30 mouse cellular contexts compared by ENCODE assay signal in genomic region chr4:140945571-140945970, GRCm38 (mm10). TPM values are rescaled to one million over a fixed set of nuclear protein-coding genes. Genes with fewer than 3 reads are reported as not detected.
DNase-seq lines count a peak whose midpoint lies in the region; ATAC-seq and TF ChIP-seq lines count a peak whose summit lies in the region.
"Had no signal": no experiment of that assay in that cellular context is flagged by ENCODE, and none has a peak within 500 bp of the region (broad histone marks: within the 10 kb centered on the region; RNA-seq: fewer than 3 reads in every experiment).

No protein-coding gene starts in this region.

- H3K4me1 ChIP-seq in heart, embryonic 16.5 days (ENCODE audit: control insufficient read depth, insufficient read depth, low read length), result peaks cover 5% of the 10 kb centered on the region
- H3K4me1 ChIP-seq in spleen, adult 2 months (ENCODE audit: control insufficient read depth, insufficient read depth, insufficient read length), result peaks cover 48% of the 10 kb centered on the region; the same call in 1 of the 2 replicates
- peaks cover 26% of the 10 kb centered on the region for H3K4me1 ChIP-seq in bone marrow macrophage, adult 2 months (ENCODE audit: control insufficient read depth, insufficient read depth, low read length)
- H3K4me1 ChIP-seq in small intestine, adult 2 months (ENCODE audit: control insufficient read depth, insufficient read depth, insufficient read length, low read length), result no peaks in the 10 kb centered on the region
- no peaks in the 10 kb centered on the region for H3K4me1 ChIP-seq in midbrain, embryonic 16.5 days (ENCODE audit: control insufficient read depth, insufficient read depth, low read length)
- H3K4me1 ChIP-seq: embryonic facial prominence, embryonic 13.5 days had no signal

- ATAC-seq in heart, embryonic 16.5 days (replicated peaks; ENCODE audit: extremely low read depth, insufficient read depth, low FRiP score), result no peak; the same call in 1 of the 2 replicates
- no peak for ATAC-seq in midbrain, embryonic 16.5 days
- ATAC-seq: forebrain, embryonic 16.5 days had no signal

- H3K27ac ChIP-seq in heart, embryonic 16.5 days (ENCODE audit: low read length), result peak overlapping the region; percentile 32; the same call in 1 of the 2 replicates
- peak overlapping the region; percentile 96 for H3K27ac ChIP-seq in spleen, adult 2 months (ENCODE audit: insufficient read depth, low read length)
- H3K27ac ChIP-seq in bone marrow macrophage, adult 2 months (ENCODE audit: insufficient read depth, low read depth, low read length), result peak overlapping the region; percentile 81
- peak overlapping the region; percentile 88 for H3K27ac ChIP-seq in small intestine, adult 2 months (ENCODE audit: insufficient read depth, low read depth, low read length)
- H3K27ac ChIP-seq in midbrain, embryonic 16.5 days (ENCODE audit: low read length), result no peak overlapping the region
- H3K27ac ChIP-seq: embryonic facial prominence, embryonic 13.5 days; forebrain, embryonic 10.5 days; heart, embryonic 10.5 days; hindbrain, embryonic 14.5 days; kidney, embryonic 15.5 days; liver, embryonic 13.5 days; stomach, postnatal 0 days had no signal

- TF ChIP-seq POLR2A in spleen, adult 2 months (IDR thresholded peaks at IDR 0.05; ENCODE audit: low read depth, low read length), result no peak
- TF ChIP-seq POLR2A in bone marrow macrophage, adult 2 months (IDR thresholded peaks at IDR 0.05; ENCODE audit: borderline replicate concordance, low read depth, low read length), result no peak
- TF ChIP-seq POLR2A in small intestine, adult 2 months (IDR thresholded peaks at IDR 0.05; ENCODE audit: low read depth, low read length), result no peak

- WGBS in heart, embryonic 16.5 days, result 82% methylated on average over 4 of the region's 4 CpGs
- 50% methylated on average over 4 of the region's 4 CpGs for WGBS in spleen, adult 2 months
- 82% methylated on average over 4 of the region's 4 CpGs for WGBS in small intestine, adult 2 months
- WGBS in midbrain, embryonic 16.5 days, result 96% methylated on average over 4 of the region's 4 CpGs

- H3K27me3 ChIP-seq in heart, embryonic 16.5 days (ENCODE audit: control insufficient read depth, insufficient read depth, low read length), result no peaks in the 10 kb centered on the region
- H3K27me3 ChIP-seq in spleen, adult 2 months (ENCODE audit: control insufficient read depth, insufficient read depth, low read length), result no peaks in the 10 kb centered on the region
- H3K27me3 ChIP-seq in small intestine, adult 2 months (ENCODE audit: control insufficient read depth, insufficient read depth, low read length), result no peaks in the 10 kb centered on the region
- no peaks in the 10 kb centered on the region for H3K27me3 ChIP-seq in midbrain, embryonic 16.5 days (ENCODE audit: control insufficient read depth, insufficient read depth, low read depth, low read length)
- H3K27me3 ChIP-seq: embryonic facial prominence, embryonic 13.5 days; kidney, embryonic 15.5 days; liver, embryonic 13.5 days had no signal

- H3K4me3 ChIP-seq in heart, embryonic 16.5 days (ENCODE audit: low read length), result no peak overlapping the region
- no peak overlapping the region for H3K4me3 ChIP-seq in spleen, adult 2 months (ENCODE audit: extremely low read depth, insufficient read depth, insufficient read length)
- H3K4me3 ChIP-seq in bone marrow macrophage, adult 2 months (ENCODE audit: insufficient read depth, low read length), result no peak overlapping the region
- peak overlapping the region; percentile 37; the same call in 1 of the 2 replicates for H3K4me3 ChIP-seq in small intestine, adult 2 months (ENCODE audit: low read depth, low read length)
- H3K4me3 ChIP-seq in midbrain, embryonic 16.5 days (ENCODE audit: low read depth, low read length), result no peak overlapping the region
- H3K4me3 ChIP-seq: embryonic facial prominence, embryonic 13.5 days; forebrain, embryonic 10.5 days; heart, embryonic 10.5 days; kidney, embryonic 15.5 days; liver, embryonic 13.5 days had no signal

- no peak overlapping the region for H3K4me2 ChIP-seq in heart, embryonic 16.5 days (ENCODE audit: low read depth, low read length)
- no peak overlapping the region for H3K4me2 ChIP-seq in midbrain, embryonic 16.5 days (ENCODE audit: low read length)
- H3K4me2 ChIP-seq: embryonic facial prominence, embryonic 13.5 days; hindbrain, embryonic 14.5 days; kidney, embryonic 15.5 days; liver, embryonic 13.5 days; midbrain, embryonic 11.5 days had no signal

- no peak for DNase-seq in heart, adult 18-20 months
- DNase-seq in spleen, adult 2 months (ENCODE audit: low read depth in 1 of 2, low spot score in 2 of 2), result no peak
- no peak for DNase-seq in spleen, postnatal 14 days (ENCODE audit: low spot score in 2 of 2)
- no peak for DNase-seq in retina, embryonic 14.5 days (ENCODE audit: low spot score)
- DNase-seq: adrenal gland, adult 2 months; adrenal gland, postnatal 36 days; cerebellum, adult 11 months; cerebellum, adult 9-10 months; embryo, embryonic 11 days; gastrocnemius, postnatal 14 days; heart, postnatal 10 days; kidney, adult 18-20 months; kidney, postnatal 25 days; left cerebral cortex, postnatal 4 days; liver, embryonic 13.5 days; lung, adult 2 months; lung, postnatal 10 days; right cerebral cortex, postnatal 14 days had no signal

- no peaks in the 10 kb centered on the region for H3K36me3 ChIP-seq in heart, embryonic 16.5 days (ENCODE audit: control insufficient read depth, insufficient read depth)
- no peaks in the 10 kb centered on the region for H3K36me3 ChIP-seq in spleen, adult 2 months (ENCODE audit: control insufficient read depth, insufficient read depth, low read length)
- no peaks in the 10 kb centered on the region for H3K36me3 ChIP-seq in small intestine, adult 2 months (ENCODE audit: control insufficient read depth, insufficient read depth, low read length)
- H3K36me3 ChIP-seq in midbrain, embryonic 16.5 days (ENCODE audit: control insufficient read depth, insufficient read depth, low read length), result no peaks in the 10 kb centered on the region
- H3K36me3 ChIP-seq: embryonic facial prominence, embryonic 13.5 days; forebrain, embryonic 10.5 days; heart, embryonic 10.5 days; kidney, embryonic 15.5 days; liver, embryonic 13.5 days had no signal

- TF ChIP-seq CTCF in spleen, adult 2 months (IDR thresholded peaks at IDR 0.05; ENCODE audit: extremely low read depth, insufficient read depth, insufficient read length, insufficient replicate concordance), result no peak
- no peak for TF ChIP-seq CTCF in bone marrow macrophage, adult 2 months (IDR thresholded peaks at IDR 0.05; ENCODE audit: low read depth, low read length)
- no peak for TF ChIP-seq CTCF in small intestine, adult 2 months (IDR thresholded peaks at IDR 0.05; ENCODE audit: extremely low read depth, insufficient read length, insufficient replicate concordance, low read depth, low read length)

- peaks cover 3% of the 10 kb centered on the region; the same call in 1 of the 2 replicates for H3K9me3 ChIP-seq in heart, embryonic 16.5 days (replicated peaks; ENCODE audit: control insufficient read depth, low read length)
- H3K9me3 ChIP-seq in midbrain, embryonic 16.5 days (replicated peaks; ENCODE audit: control insufficient read depth, low read length, poor library complexity, severe bottlenecking), result no peaks in the 10 kb centered on the region
- H3K9me3 ChIP-seq: embryonic facial prominence, embryonic 13.5 days; liver, embryonic 13.5 days had no signal

- no peak overlapping the region for H3K9ac ChIP-seq in heart, embryonic 16.5 days (ENCODE audit: low read length)
- no peak overlapping the region for H3K9ac ChIP-seq in midbrain, embryonic 16.5 days (ENCODE audit: low read depth, low read length)
- H3K9ac ChIP-seq: embryonic facial prominence, embryonic 13.5 days; hindbrain, embryonic 14.5 days; kidney, embryonic 15.5 days; liver, embryonic 13.5 days had no signal

RNA-seq across cellular contexts. Expression of gene Sdhb, which starts 15.4 kb away (rescaled TPM):
- polyA plus RNA-seq in heart, embryonic 16.5 days (2015; fragmentation: Nextera tagmentation; extraction: Ambion mirVana), result 1,158 and 1,167 TPM in 2 replicates
- total RNA-seq in heart, adult 18-20 months (2021), result 1,000 to 10,000 TPM; 1,306 to 1,387 TPM
- polyA plus RNA-seq in spleen, adult 2 months (2012; rRNA removed), result 66.0 and 79.2 TPM in 2 replicates
- 145 and 163 TPM in 2 replicates for polyA plus RNA-seq in bone marrow macrophage, adult 2 months (2012; ENCODE audit: insufficient read depth, insufficient read length, missing spikeins)
- 304 and 515 TPM in 2 replicates for polyA plus RNA-seq in small intestine, adult 2 months (2012; rRNA removed)
- 446 and 455 TPM in 2 replicates for polyA plus RNA-seq in midbrain, embryonic 16.5 days (2015; fragmentation: Nextera tagmentation; extraction: Ambion mirVana)

RNA-seq across cellular contexts. Expression of gene Padi2, which starts 39.4 kb away (rescaled TPM):
- polyA plus RNA-seq in heart, embryonic 16.5 days (2015; fragmentation: Nextera tagmentation; extraction: Ambion mirVana), result 2.1 and 2.6 TPM in 2 replicates
- 1 to 10 TPM in 1 of 2 experiments, under 1 TPM in 1; 0.97 to 1.4 TPM for total RNA-seq in heart, adult 18-20 months (2021)
- 10.7 and 12.0 TPM in 2 replicates for polyA plus RNA-seq in spleen, adult 2 months (2012; rRNA removed)
- polyA plus RNA-seq in bone marrow macrophage, adult 2 months (2012; ENCODE audit: insufficient read depth, insufficient read length, missing spikeins), result 11.0 and 12.2 TPM in 2 replicates
- polyA plus RNA-seq in small intestine, adult 2 months (2012; rRNA removed), result 2.3 and 5.3 TPM in 2 replicates
- 2.4 and 2.8 TPM in 2 replicates for polyA plus RNA-seq in midbrain, embryonic 16.5 days (2015; fragmentation: Nextera tagmentation; extraction: Ambion mirVana)

RNA-seq across cellular contexts. Expression of gene Atp13a2, which starts 41.1 kb away (rescaled TPM):
- polyA plus RNA-seq in heart, embryonic 16.5 days (2015; fragmentation: Nextera tagmentation; extraction: Ambion mirVana), result 28.9 and 30.7 TPM in 2 replicates
- total RNA-seq in heart, adult 18-20 months (2021), result 10 to 100 TPM; 14.3 to 17.3 TPM
- 275 and 360 TPM in 2 replicates for polyA plus RNA-seq in spleen, adult 2 months (2012; rRNA removed)
- polyA plus RNA-seq in bone marrow macrophage, adult 2 months (2012; ENCODE audit: insufficient read depth, insufficient read length, missing spikeins), result 203 and 230 TPM in 2 replicates
- 63.0 and 76.6 TPM in 2 replicates for polyA plus RNA-seq in small intestine, adult 2 months (2012; rRNA removed)
- polyA plus RNA-seq in midbrain, embryonic 16.5 days (2015; fragmentation: Nextera tagmentation; extraction: Ambion mirVana), result 174 and 190 TPM in 2 replicates
